9 mouse cellular contexts compared by ENCODE assay signal in genomic region chr5:142937956-142938727, GRCm38 (mm10). TPM values are rescaled to one million over a fixed set of nuclear protein-coding genes. Genes with fewer than 3 reads are reported as not detected.
DNase-seq lines count a peak whose midpoint lies in the region; ATAC-seq and TF ChIP-seq lines count a peak whose summit lies in the region.
"Had no signal": no experiment of that assay in that cellular context is flagged by ENCODE, and none has a peak within 500 bp of the region (broad histone marks: within the 10 kb centered on the region; RNA-seq: fewer than 3 reads in every experiment).

No protein-coding gene starts in this region.

- TF ChIP-seq CTCF in lung, postnatal 0 days (IDR thresholded peaks at IDR 0.05), result no peak
- no peak for TF ChIP-seq CTCF in liver, embryonic 14.5 days (IDR thresholded peaks at IDR 0.05; ENCODE audit: low read depth)

- no peaks in the 10 kb centered on the region for H3K36me3 ChIP-seq in lung, postnatal 0 days (ENCODE audit: insufficient read depth, low read length)
- H3K36me3 ChIP-seq in liver, embryonic 14.5 days (replicated peaks; ENCODE audit: control insufficient read depth, insufficient read depth, low read depth), result no peaks in the 10 kb centered on the region
- H3K36me3 ChIP-seq in midbrain, embryonic 14.5 days (ENCODE audit: control insufficient read depth, insufficient read depth, low read length), result no peaks in the 10 kb centered on the region
- H3K36me3 ChIP-seq: neural tube, embryonic 13.5 days had no signal

- no peaks in the 10 kb centered on the region for H3K9me3 ChIP-seq in lung, postnatal 0 days (ENCODE audit: low read length)
- H3K9me3 ChIP-seq in liver, embryonic 14.5 days (ENCODE audit: control insufficient read depth, low read length), result no peaks in the 10 kb centered on the region
- H3K9me3 ChIP-seq in midbrain, embryonic 14.5 days (ENCODE audit: control insufficient read depth, low read length), result no peaks in the 10 kb centered on the region

- H3K4me1 ChIP-seq in lung, postnatal 0 days (ENCODE audit: insufficient read depth, low read depth, low read length), result peaks cover 7% of the 10 kb centered on the region; the same call in 1 of the 2 replicates
- peaks cover 14 to 21% of the 10 kb centered on the region in 2 experiments for H3K4me1 ChIP-seq in liver, embryonic 14.5 days (replicated peaks; ENCODE audit: control insufficient read depth in 2 of 2, insufficient read depth in 2 of 2, low read length in 1 of 2)
- H3K4me1 ChIP-seq in midbrain, embryonic 14.5 days (ENCODE audit: control insufficient read depth, insufficient read depth, low read length), result no peaks in the 10 kb centered on the region

- WGBS in lung, postnatal 0 days, result 38% methylated on average over 19 of the region's 19 CpGs
- 30% methylated on average over 19 of the region's 19 CpGs for WGBS in liver, embryonic 14.5 days (ENCODE audit: insufficient replicate concordance)
- WGBS in midbrain, embryonic 14.5 days, result 33% methylated on average over 19 of the region's 19 CpGs

- ATAC-seq in lung, postnatal 0 days, result 0 out of 2 replicates have a peak, but pooled peaks have one; percentile 8
- ATAC-seq in liver, embryonic 14.5 days (ENCODE audit: insufficient read depth), result peak; percentile 26; the same call in 1 of the 2 replicates
- ATAC-seq in midbrain, embryonic 14.5 days (ENCODE audit: low FRiP score, low TSS enrichment), result no peak

- no peak for TF ChIP-seq EP300 in lung, postnatal 0 days (IDR thresholded peaks at IDR 0.05)
- no peak for TF ChIP-seq EP300 in liver, embryonic 14.5 days (IDR thresholded peaks at IDR 0.05; ENCODE audit: low read depth)

- intact Hi-C loops in heart, postnatal 10 days (cut with DNase I), result loop anchor here (10.0 kb wide), 1 partner anchor 367 kb away; no protein-coding TSS in a partner anchor

- no peak overlapping the region for H3K4me2 ChIP-seq in lung, postnatal 0 days (replicated peaks; ENCODE audit: low read depth, low read length)
- peak overlapping the region; percentile 20 for H3K4me2 ChIP-seq in liver, embryonic 14.5 days (ENCODE audit: low read depth)
- H3K4me2 ChIP-seq in midbrain, embryonic 14.5 days (ENCODE audit: low read length), result no peak overlapping the region
- H3K4me2 ChIP-seq: neural tube, embryonic 13.5 days had no signal

- no peak overlapping the region for H3K4me3 ChIP-seq in lung, postnatal 0 days (ENCODE audit: low read depth, low read length)
- peak overlapping the region in 1 of 2 experiments; percentile 29; a peak in 1 of 4 replicates for H3K4me3 ChIP-seq in liver, embryonic 14.5 days (ENCODE audit: insufficient read depth in 1 of 2, low read depth in 2 of 2, low read length in 2 of 2)
- no peak overlapping the region for H3K4me3 ChIP-seq in midbrain, embryonic 14.5 days (replicated peaks; ENCODE audit: low read depth, low read length)
- H3K4me3 ChIP-seq: neural tube, embryonic 13.5 days had no signal

- DNase-seq in lung, postnatal 0 days (ENCODE audit: low spot score), result peak; percentile 60
- no peak for DNase-seq in lung, adult 18-20 months
- peak; percentile 54 for DNase-seq in T-cell, adult 2 months (ENCODE audit: low spot score)
- DNase-seq in heart, postnatal 10 days, result peak; percentile 45 to 66
- peak in 1 of 3 experiments; percentile 74 for DNase-seq in liver, embryonic 14.5 days (ENCODE audit: low read depth in 3 of 3, low spot score in 3 of 3)
- peak; percentile 44 to 63 for DNase-seq in thymus, postnatal 36 days
- no peak for DNase-seq in adrenal gland, adult 8-10 months
- DNase-seq in midbrain, embryonic 14.5 days, result no peak

- H3K27ac ChIP-seq in lung, postnatal 0 days (ENCODE audit: low read length), result no peak overlapping the region
- H3K27ac ChIP-seq in liver, embryonic 14.5 days, result no peak overlapping the region
- H3K27ac ChIP-seq in midbrain, embryonic 14.5 days (replicated peaks; ENCODE audit: low read depth, low read length), result no peak overlapping the region
- H3K27ac ChIP-seq: neural tube, embryonic 13.5 days had no signal

- H3K27me3 ChIP-seq in lung, postnatal 0 days (replicated peaks; ENCODE audit: insufficient read depth, low read length), result no peaks in the 10 kb centered on the region
- no peaks in the 10 kb centered on the region for H3K27me3 ChIP-seq in liver, embryonic 14.5 days (ENCODE audit: control insufficient read depth, insufficient read depth, low read length)
- no peaks in the 10 kb centered on the region for H3K27me3 ChIP-seq in midbrain, embryonic 14.5 days (ENCODE audit: control insufficient read depth, insufficient read depth, low read length)
- H3K27me3 ChIP-seq: neural tube, embryonic 13.5 days had no signal

- H3K9ac ChIP-seq in lung, postnatal 0 days (replicated peaks; ENCODE audit: low read depth), result no peak overlapping the region
- no peak overlapping the region for H3K9ac ChIP-seq in liver, embryonic 14.5 days (replicated peaks)
- no peak overlapping the region for H3K9ac ChIP-seq in midbrain, embryonic 14.5 days (replicated peaks; ENCODE audit: low read length)
- H3K9ac ChIP-seq: neural tube, embryonic 13.5 days had no signal

RNA-seq across cellular contexts. Expression of gene Fscn1, which starts 22.0 kb away (rescaled TPM):
- polyA plus RNA-seq in lung, postnatal 0 days (2015; fragmentation: Nextera tagmentation; extraction: Ambion mirVana), result 69.1 and 81.4 TPM in 2 replicates
- total RNA-seq in heart, postnatal 10 days (2021), result 100 to 1,000 TPM; 103 to 132 TPM
- 21.1 and 25.3 TPM in 2 replicates for polyA plus RNA-seq in liver, embryonic 14.5 days (2012; rRNA removed)
- 19.3 and 21.4 TPM in 2 replicates for polyA plus RNA-seq in liver, embryonic 14.5 days (2014; fragmentation: Nextera tagmentation; extraction: Ambion mirVana)
- total RNA-seq in adrenal gland, adult 8-10 months (2022), result 10 to 100 TPM; 22.0 to 33.6 (median 31.7) TPM
- polyA plus RNA-seq in midbrain, embryonic 14.5 days (2014; fragmentation: Nextera tagmentation; extraction: Ambion mirVana), result 521 and 580 TPM in 2 replicates

RNA-seq across cellular contexts. Expression of gene Actb, which starts 31.6 kb away (rescaled TPM):
- polyA plus RNA-seq in lung, postnatal 0 days (2015; fragmentation: Nextera tagmentation; extraction: Ambion mirVana), result 18,716 and 19,008 TPM in 2 replicates
- total RNA-seq in heart, postnatal 10 days (2021), result 1,000 to 10,000 TPM; 1,831 to 2,004 TPM
- polyA plus RNA-seq in liver, embryonic 14.5 days (2012; rRNA removed), result 776 and 920 TPM in 2 replicates
- 7,259 and 7,802 TPM in 2 replicates for polyA plus RNA-seq in liver, embryonic 14.5 days (2014; fragmentation: Nextera tagmentation; extraction: Ambion mirVana)
- 1,000 to 10,000 TPM; 3,015 to 3,481 (median 3,228) TPM for total RNA-seq in adrenal gland, adult 8-10 months (2022)
- polyA plus RNA-seq in midbrain, embryonic 14.5 days (2014; fragmentation: Nextera tagmentation; extraction: Ambion mirVana), result 16,375 and 16,992 TPM in 2 replicates

RNA-seq across cellular contexts. Expression of gene Fbxl18, which starts 42.9 kb away (rescaled TPM):
- polyA plus RNA-seq in lung, postnatal 0 days (2015; fragmentation: Nextera tagmentation; extraction: Ambion mirVana), result 6.3 and 7.9 TPM in 2 replicates
- 1 to 10 TPM; 8.8 to 9.2 TPM for total RNA-seq in heart, postnatal 10 days (2021)
- 1.9 and 2.2 TPM in 2 replicates for polyA plus RNA-seq in liver, embryonic 14.5 days (2012; rRNA removed)
- 1.6 and 2.0 TPM in 2 replicates for polyA plus RNA-seq in liver, embryonic 14.5 days (2014; fragmentation: Nextera tagmentation; extraction: Ambion mirVana)
- 10 to 100 TPM; 14.0 to 18.5 (median 15.1) TPM for total RNA-seq in adrenal gland, adult 8-10 months (2022)
- polyA plus RNA-seq in midbrain, embryonic 14.5 days (2014; fragmentation: Nextera tagmentation; extraction: Ambion mirVana), result 28.6 and 28.8 TPM in 2 replicates

Comparison
In these comparisons a context has a peak if more than half of its experiments do, and no peak if none do; other contexts are left out.
1. DNase-seq: peak in lung, postnatal 0 days (single experiment), T-cell, adult 2 months (single experiment), heart, postnatal 10 days (2 of 2) and thymus, postnatal 36 days (2 of 2); none in lung, adult 18-20 months (0 of 2), adrenal gland, adult 8-10 months (single experiment) and midbrain, embryonic 14.5 days (single experiment).